Mouse (Mus musculus) testis, adult 2 months (tissue): Measurements from ENCODE around the gene Fam78a.

ENCODE experiments used
- CTCF ChIP-seq: fragments of 200-500 bp; IDR thresholded peaks from 2 replicates; pipeline ENCODE4 v1.5.1; 2012; ENCODE audit warnings: low read depth, mild to moderate bottlenecking, inconsistent platforms, low read length, moderate library complexity; ENCODE audit not compliant: control insufficient read depth, insufficient read depth, insufficient replicate concordance
- POLR2A ChIP-seq: fragments of 200-500 bp; IDR thresholded peaks from 2 replicates; pipeline ENCODE4 v1.6.1; 2012; ENCODE audit warnings: low read depth, mild to moderate bottlenecking, inconsistent platforms, low read length, moderate library complexity; ENCODE audit not compliant: control insufficient read depth

- TF ChIP-seq CTCF: no peak
- TF ChIP-seq POLR2A: no peak
Observed at GRCm38 (mm10) chr2:32112548-32112947, 27.9 kb upstream of the Fam78a start.
